Mouse (Mus musculus) hindbrain, embryonic 12.5 days (tissue): ENCODE measurements around the gene 4933405O20Rik. TPM values are rescaled to one million over a fixed set of nuclear protein-coding genes. Genes with fewer than 3 reads are reported as not detected.

Experiments used
- ATAC-seq: fragments of 200-750 bp; cut with Nextera tagmentation; 2 replicates; pipeline ENCODE4 v1.8.0; 2017; ENCODE audit warnings: moderate TSS enrichment; ENCODE audit not compliant: low FRiP score
- H3K27ac ChIP-seq: fragments of 300-500 bp; sonication (generic); 2 replicates; pipeline ENCODE4 v1.5.1; 2016; ENCODE audit warnings: mild to moderate bottlenecking
- H3K27me3 ChIP-seq: fragments of 300-500 bp; sonication (generic); 2 replicates; pipeline ENCODE4 v1.6.1; 2016; ENCODE audit warnings: mild to moderate bottlenecking
- H3K36me3 ChIP-seq: fragments of 300-500 bp; sonication (generic); 2 replicates; pipeline ENCODE4 v1.6.1; 2016; ENCODE audit warnings: mild to moderate bottlenecking
- H3K4me1 ChIP-seq: fragments of 300-500 bp; sonication (generic); 2 replicates; pipeline ENCODE4 v1.6.1; 2016
- H3K4me2 ChIP-seq: fragments of 300-500 bp; sonication (generic); replicated peaks from 2 replicates; pipeline ENCODE4 v1.6.1; 2016; ENCODE audit warnings: mild to moderate bottlenecking
- H3K4me3 ChIP-seq: fragments of 300-500 bp; sonication (generic); 2 replicates; pipeline ENCODE4 v1.5.1; 2016; ENCODE audit warnings: mild to moderate bottlenecking
- H3K9ac ChIP-seq: fragments of 300-500 bp; sonication (generic); 2 replicates; pipeline ENCODE4 v1.6.1; 2016; ENCODE audit warnings: mild to moderate bottlenecking, moderate library complexity
- H3K9me3 ChIP-seq: fragments of 300-500 bp; sonication (generic); replicated peaks from 2 replicates; pipeline ENCODE4 v1.6.1; 2016; ENCODE audit warnings: mild to moderate bottlenecking
- WGBS: fragments of 180-500 bp; shearing (Covaris S2); methylation state at CpG from one replicate; pipeline ENCODE4 v1.1.7; 2016; 5-methylcytosine and 5-hydroxymethylcytosine counted together
- polyA plus RNA-seq: library from polyadenylated mRNA; unstranded; fragments of >200 nt; fragmentation: Nextera tagmentation; extraction: Ambion mirVana; gene quantifications from 2 replicates; pipeline ENCODE4 v1.2.1, GENCODE M21; 2016

4933405O20Rik gene
- not detected in 2 replicates for polyA plus RNA-seq

GRCm38 (mm10) chr7:50598890-50599289 is at the start of gene 4933405O20Rik:
4933405O20Rik (plus strand) TSS chr7:50599190.
- WGBS, result 68% methylated on average over 3 of the region's 3 CpGs
- ATAC-seq, result no peak
- H3K9me3 ChIP-seq, result no peaks in the 10 kb centered on the region
- no peak within 1 kb of the TSS for H3K4me2 ChIP-seq
- no peaks in the 10 kb centered on the region for H3K27me3 ChIP-seq
- H3K4me3 ChIP-seq, result no peak within 1 kb of the TSS
- no peaks in the 10 kb centered on the region for H3K4me1 ChIP-seq
- no peak within 1 kb of the TSS for H3K9ac ChIP-seq
- H3K36me3 ChIP-seq, result no peaks in the 10 kb centered on the region
- H3K27ac ChIP-seq, result no peak within 1 kb of the TSS

- Histone ChIP-seq H3K4me3 (no peak overlapping the region), H3K9ac (no peak overlapping the region), H3K27ac (no peak overlapping the region), H3K4me2 (no peak overlapping the region), H3K36me3 (no peaks in the 10 kb centered on the region), H3K9me3 (no peaks in the 10 kb centered on the region), H3K27me3 (no peaks in the 10 kb centered on the region), H3K4me1 (no peaks in the 10 kb centered on the region)
- WGBS, result 81% methylated on average over 3 of the region's 3 CpGs
- ATAC-seq, result no peak
These were observed 49.4 kb upstream of the 4933405O20Rik start for GRCm38 (mm10) chr7:50549572-50549971.

- no peaks in the 10 kb centered on the region for H3K36me3 ChIP-seq
- H3K4me3 ChIP-seq, result no peak overlapping the region
- WGBS, result 75% methylated on average over 4 of the region's 4 CpGs
- no peak for ATAC-seq
- no peak overlapping the region for H3K9ac ChIP-seq
- H3K27ac ChIP-seq, result no peak overlapping the region
- H3K4me1 ChIP-seq, result no peaks in the 10 kb centered on the region
- no peaks in the 10 kb centered on the region for H3K9me3 ChIP-seq
- no peak overlapping the region for H3K4me2 ChIP-seq
- H3K27me3 ChIP-seq, result no peaks in the 10 kb centered on the region
These were observed 47.6 kb upstream of the 4933405O20Rik start for GRCm38 (mm10) chr7:50551426-50551825.

GRCm38 (mm10) chr7:50562708-50563107 is 36.3 kb upstream of the 4933405O20Rik start:
- no peaks in the 10 kb centered on the region for H3K27me3 ChIP-seq
- 78% methylated on average over 3 of the region's 3 CpGs for WGBS
- H3K36me3 ChIP-seq, result no peaks in the 10 kb centered on the region
- no peaks in the 10 kb centered on the region for H3K4me1 ChIP-seq
- no peak overlapping the region for H3K4me2 ChIP-seq
- no peak overlapping the region for H3K27ac ChIP-seq
- H3K4me3 ChIP-seq, result no peak overlapping the region
- ATAC-seq, result no peak
- H3K9me3 ChIP-seq, result no peaks in the 10 kb centered on the region
- no peak overlapping the region for H3K9ac ChIP-seq

GRCm38 (mm10) chr7:50573841-50574240 is 25.1 kb upstream of the 4933405O20Rik start:
- ATAC-seq, result no peak
- no peaks in the 10 kb centered on the region for H3K9me3 ChIP-seq
- H3K27me3 ChIP-seq, result no peaks in the 10 kb centered on the region
- 65% methylated on average over 7 of the region's 7 CpGs for WGBS
- no peak overlapping the region for H3K4me2 ChIP-seq
- H3K4me3 ChIP-seq, result no peak overlapping the region
- H3K4me1 ChIP-seq, result no peaks in the 10 kb centered on the region
- H3K9ac ChIP-seq, result no peak overlapping the region
- H3K36me3 ChIP-seq, result no peaks in the 10 kb centered on the region
- H3K27ac ChIP-seq, result no peak overlapping the region

GRCm38 (mm10) chr7:50588642-50589424 is 10.2 kb upstream of the 4933405O20Rik start:
- 65% methylated on average over 8 of the region's 8 CpGs for WGBS
- Histone ChIP-seq H3K36me3 (no peaks in the 10 kb centered on the region), H3K27ac (no peak overlapping the region), H3K4me1 (no peaks in the 10 kb centered on the region), H3K9me3 (no peaks in the 10 kb centered on the region), H3K9ac (no peak overlapping the region), H3K27me3 (no peaks in the 10 kb centered on the region), H3K4me2 (no peak overlapping the region), H3K4me3 (no peak overlapping the region)
- ATAC-seq, result no peak

GRCm38 (mm10) chr7:50614101-50614500 is 15.1 kb downstream of the 4933405O20Rik start:
- 75% methylated on average over 2 of the region's 2 CpGs for WGBS
- no peak overlapping the region for H3K4me2 ChIP-seq
- no peak for ATAC-seq

GRCm38 (mm10) chr7:50629186-50629585 is 30.2 kb downstream of the 4933405O20Rik start:
- WGBS, result 73% methylated on average over 3 of the region's 3 CpGs
- no peak overlapping the region for H3K9ac ChIP-seq
- no peaks in the 10 kb centered on the region for H3K27me3 ChIP-seq
- no peaks in the 10 kb centered on the region for H3K4me1 ChIP-seq
- H3K4me3 ChIP-seq, result no peak overlapping the region
- ATAC-seq, result no peak
- no peak overlapping the region for H3K27ac ChIP-seq
- H3K36me3 ChIP-seq, result no peaks in the 10 kb centered on the region
- no peaks in the 10 kb centered on the region for H3K9me3 ChIP-seq
- H3K4me2 ChIP-seq, result no peak overlapping the region

More at GRCm38 (mm10) chr7:50614101-50614500, 15.1 kb downstream of the 4933405O20Rik start:
- no peak overlapping the region for H3K27ac ChIP-seq
- H3K36me3 ChIP-seq, result no peaks in the 10 kb centered on the region
- no peaks in the 10 kb centered on the region for H3K4me1 ChIP-seq
- no peak overlapping the region for H3K9ac ChIP-seq
- no peak overlapping the region for H3K4me3 ChIP-seq
- H3K9me3 ChIP-seq, result no peaks in the 10 kb centered on the region
- no peaks in the 10 kb centered on the region for H3K27me3 ChIP-seq

- no peak overlapping the region for H3K27ac ChIP-seq
- ATAC-seq, result no peak
- no peaks in the 10 kb centered on the region for H3K9me3 ChIP-seq
These were observed 34.2 kb downstream of the 4933405O20Rik start for GRCm38 (mm10) chr7:50633147-50633546.

More at GRCm38 (mm10) chr7:50633147-50633546, 34.2 kb downstream of the 4933405O20Rik start:
- 74% methylated on average over 2 of the region's 2 CpGs for WGBS
- H3K36me3 ChIP-seq, result no peaks in the 10 kb centered on the region
- no peak overlapping the region for H3K4me3 ChIP-seq
- no peak overlapping the region for H3K9ac ChIP-seq
- H3K27me3 ChIP-seq, result no peaks in the 10 kb centered on the region
- no peaks in the 10 kb centered on the region for H3K4me1 ChIP-seq
- H3K4me2 ChIP-seq, result no peak overlapping the region
